In the genomic region with DNA sequence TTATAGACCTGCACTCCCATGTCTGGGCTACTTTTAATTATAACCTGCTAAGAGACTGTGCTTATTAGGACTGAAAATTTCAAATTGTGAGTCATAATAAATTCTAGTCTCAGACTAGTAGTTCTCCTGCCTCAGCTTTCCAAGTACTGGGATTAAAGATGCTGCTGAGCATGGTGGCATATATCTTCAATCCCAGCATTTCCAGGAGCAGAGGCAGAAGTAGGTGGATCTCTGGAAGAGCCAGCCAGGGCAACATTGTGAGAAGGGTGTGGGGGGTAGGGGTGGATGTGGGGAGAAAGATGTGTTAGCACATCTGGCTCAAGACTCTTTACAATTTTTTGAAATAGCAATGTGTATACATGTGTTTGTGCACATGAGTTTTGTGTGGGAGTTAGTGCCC, we compare ENCODE assay signal across 28 mouse cellular contexts.
"Had no signal": no experiment of that assay in that cellular context is flagged by ENCODE, and none has a peak within 500 bp of the region (broad histone marks: within the 10 kb centered on the region; RNA-seq: fewer than 3 reads in every experiment).

No protein-coding gene starts in this region.

- H3K27ac ChIP-seq: embryonic facial prominence, embryonic 10.5 days; embryonic facial prominence, embryonic 12.5 days; embryonic facial prominence, embryonic 13.5 days; embryonic facial prominence, embryonic 15.5 days; forebrain, embryonic 10.5 days; forebrain, embryonic 12.5 days; forebrain, embryonic 13.5 days; forebrain, embryonic 15.5 days; gastrocnemius, adult 2 months; heart, adult 2 months had no signal

- DNase-seq: cerebellum, adult 2 months; cerebellum, adult 8-10 months; cerebellum, adult 9-10 months; cerebellum, adult 9-11 months; cerebellum, postnatal 10 days; cerebellum, postnatal 14 days; cerebellum, postnatal 25 days; cerebellum, postnatal 36 days; embryo, embryonic 11 days; forebrain, postnatal 0 days; gastrocnemius, adult 2 months; gastrocnemius, postnatal 10 days; gastrocnemius, postnatal 14 days; gastrocnemius, postnatal 25 days; gastrocnemius, postnatal 36 days; heart, adult 18-20 months; heart, adult 2 months had no signal

- H3K9me3 ChIP-seq: embryonic facial prominence, embryonic 10.5 days; embryonic facial prominence, embryonic 12.5 days; embryonic facial prominence, embryonic 13.5 days; embryonic facial prominence, embryonic 15.5 days; forebrain, embryonic 10.5 days; forebrain, embryonic 12.5 days; forebrain, embryonic 13.5 days; forebrain, embryonic 15.5 days had no signal

- ATAC-seq: forebrain, embryonic 13.5 days; forebrain, embryonic 14.5 days; forebrain, embryonic 15.5 days; forebrain, embryonic 16.5 days; forebrain, postnatal 0 days had no signal

- H3K36me3 ChIP-seq: embryonic facial prominence, embryonic 12.5 days; forebrain, embryonic 12.5 days; forebrain, embryonic 15.5 days had no signal

- H3K27me3 ChIP-seq: embryonic facial prominence, embryonic 12.5 days; embryonic facial prominence, embryonic 13.5 days; embryonic facial prominence, embryonic 15.5 days; forebrain, embryonic 12.5 days; forebrain, embryonic 13.5 days; forebrain, embryonic 15.5 days had no signal

- H3K4me2 ChIP-seq: embryonic facial prominence, embryonic 12.5 days; embryonic facial prominence, embryonic 13.5 days; embryonic facial prominence, embryonic 15.5 days; forebrain, embryonic 12.5 days; forebrain, embryonic 13.5 days; forebrain, embryonic 15.5 days had no signal

- H3K4me3 ChIP-seq: embryonic facial prominence, embryonic 10.5 days; embryonic facial prominence, embryonic 12.5 days; embryonic facial prominence, embryonic 13.5 days; embryonic facial prominence, embryonic 15.5 days; erythroblast, embryonic 14.5 days; forebrain, embryonic 10.5 days; forebrain, embryonic 12.5 days; forebrain, embryonic 13.5 days; forebrain, embryonic 15.5 days; gastrocnemius, adult 2 months; heart, adult 2 months had no signal

- H3K9ac ChIP-seq: embryonic facial prominence, embryonic 12.5 days; embryonic facial prominence, embryonic 13.5 days; embryonic facial prominence, embryonic 15.5 days; forebrain, embryonic 12.5 days; forebrain, embryonic 13.5 days; forebrain, embryonic 15.5 days; forebrain, postnatal 0 days had no signal

- H3K4me1 ChIP-seq: embryonic facial prominence, embryonic 12.5 days; embryonic facial prominence, embryonic 13.5 days; embryonic facial prominence, embryonic 15.5 days; forebrain, embryonic 12.5 days; forebrain, embryonic 13.5 days; forebrain, embryonic 15.5 days had no signal
